Mouse (Mus musculus): ENCODE measurements around the gene Aph1c. TPM values are rescaled to one million over a fixed set of nuclear protein-coding genes. Genes with fewer than 3 reads are reported as not detected.

The Aph1c gene
- total RNA-seq (2023) = 0.80 TPM

GRCm38 (mm10) chr9:66834318-66835096, at the start of gene Aph1c:
Gene Aph1c (minus strand): TSS chr9:66834726.

GRCm38 (mm10) chr9:66796739-66797138, 37.8 kb downstream of the Aph1c start, which contains the start of gene Gm10647:
Gene Gm10647 (plus strand): TSS chr9:66797039.

GRCm38 (mm10) chr9:66795464-66796324, 38.8 kb downstream of the Aph1c start, which contains the start of gene Aph1b:
Gene Aph1b (minus strand): TSS chr9:66795490.

Other genes with a start within 250 kb of the Aph1c start
- 164 TPM for gene Usp3, start 241.6 kb downstream of the Aph1c start, total RNA-seq (2023)
- gene Car12, start 121.0 kb downstream of the Aph1c start, total RNA-seq (2023) = 5.8 TPM
- gene Aph1b, start 39.2 kb downstream of the Aph1c start, total RNA-seq (2023) = 0.21 TPM
- gene Gm10647, start 37.7 kb downstream of the Aph1c start, total RNA-seq (2023) = 0.24 TPM
- gene Rab8b, start 85.0 kb upstream of the Aph1c start, total RNA-seq (2023) = 49.8 TPM
- 23.8 TPM for gene Rps27l, start 111.4 kb upstream of the Aph1c start, total RNA-seq (2023)
- gene Lactb, start 140.8 kb upstream of the Aph1c start, total RNA-seq (2023) = 13.5 TPM
- gene Tpm1, start 214.7 kb upstream of the Aph1c start, total RNA-seq (2023) = 44.8 TPM

All from CD8-positive naive resting alpha-beta T cell, adult 57 days (primary cell).